Mouse (Mus musculus) heart, postnatal 0 days (tissue): ENCODE results near the gene Adgrb2. TPM values are rescaled to one million over a fixed set of nuclear protein-coding genes. Genes with fewer than 3 reads are reported as not detected.

Experiments used
- ATAC-seq: fragments of 200-750 bp; cut with Nextera tagmentation; 2 replicates; pipeline ENCODE4 v1.8.0; 2017; ENCODE audit warnings: low read depth, moderate number of reproducible peaks, moderate library complexity; ENCODE audit not compliant: insufficient read depth
- DNase-seq: peaks from one replicate; pipeline ENCODE4 v3.0.0-alpha.2; 2016; ENCODE audit warnings: low spot score
- H3K27ac ChIP-seq: fragments of 300-500 bp; sonication (generic); 2 replicates; pipeline ENCODE4 v1.5.1; 2014; ENCODE audit warnings: low read depth, mild to moderate bottlenecking
- H3K27me3 ChIP-seq: fragments of 300-500 bp; sonication (generic); 2 replicates; pipeline ENCODE4 v1.6.1; 2014; ENCODE audit warnings: low read length, mixed read lengths; ENCODE audit not compliant: control insufficient read depth, insufficient read depth
- H3K36me3 ChIP-seq: fragments of 300-500 bp; sonication (generic); replicated peaks from 2 replicates; pipeline ENCODE4 v1.6.1; 2014; ENCODE audit warnings: low read length, mixed read lengths; ENCODE audit not compliant: control insufficient read depth, insufficient read depth
- H3K4me1 ChIP-seq: fragments of 300-500 bp; sonication (generic); 2 replicates; pipeline ENCODE4 v1.6.1; 2014; ENCODE audit warnings: antibody characterized with exemption; ENCODE audit not compliant: control insufficient read depth, insufficient read depth
- H3K4me2 ChIP-seq: fragments of 300-500 bp; sonication (generic); 2 replicates; pipeline ENCODE4 v1.6.1; 2014; ENCODE audit warnings: low read depth, mild to moderate bottlenecking, low read length, moderate library complexity
- H3K4me3 ChIP-seq: fragments of 300-500 bp; sonication (generic); 2 replicates; pipeline ENCODE4 v1.5.1; 2014; ENCODE audit warnings: low read depth, low read length
- H3K9ac ChIP-seq: fragments of 300-500 bp; sonication (generic); replicated peaks from 2 replicates; pipeline ENCODE4 v1.6.1; 2014; ENCODE audit warnings: low read depth, low read length, mixed read lengths
- H3K9me3 ChIP-seq: fragments of 300-500 bp; sonication (generic); replicated peaks from 2 replicates; pipeline ENCODE4 v1.6.1; 2016; ENCODE audit warnings: low read length; ENCODE audit not compliant: control insufficient read depth
- CTCF ChIP-seq: IDR thresholded peaks from 2 replicates; pipeline ENCODE4 v1.5.1; 2016; ENCODE audit warnings: antibody characterized with exemption, control low read depth, low read depth
- EP300 ChIP-seq: IDR thresholded peaks from 2 replicates; pipeline ENCODE4 v1.6.1; 2016; ENCODE audit warnings: antibody characterized with exemption, low read depth
- WGBS: fragments of 180-500 bp; shearing (Covaris S2); extraction: QIAGEN DNeasy Blood & Tissue Kit; methylation state at CpG from one replicate; pipeline ENCODE4 v1.1.7; 2014; 5-methylcytosine and 5-hydroxymethylcytosine counted together
- polyA plus RNA-seq: library from polyadenylated mRNA; unstranded; fragments of >200 nt; fragmentation: Nextera tagmentation; extraction: Ambion mirVana; gene quantifications from 2 replicates; pipeline ENCODE4 v1.2.1, GENCODE M21; 2015
- total RNA-seq: library from RNA; depleted of rRNA; stranded (reverse); fragments of >200 nt; gene quantifications from 2 replicates; pipeline ENCODE4 v1.2.3, GENCODE M21; 2014; ENCODE audit warnings: low replicate concordance

The Adgrb2 gene
- total and polyA plus RNA-seq, 2 experiments from 2014 or later: 0.59 to 10.6 TPM

- Histone ChIP-seq H3K4me3 (no peak overlapping the region), H3K27me3 (peaks cover 25% of the 10 kb centered on the region), H3K36me3 (no peaks in the 10 kb centered on the region), H3K4me2 (no peak overlapping the region), H3K4me1 (no peaks in the 10 kb centered on the region), H3K9ac (no peak overlapping the region), H3K9me3 (no peaks in the 10 kb centered on the region), H3K27ac (no peak overlapping the region)
- no peak for DNase-seq
- 74% methylated on average over 4 of the region's 4 CpGs for WGBS
- ATAC-seq: no peak
- TF ChIP-seq CTCF (peak; percentile 18; the same call in 1 of the 2 replicates), EP300 (no peak)
Observed at GRCm38 (mm10) chr4:129996015-129996414, 11.3 kb downstream of the Adgrb2 start.

DNA sequence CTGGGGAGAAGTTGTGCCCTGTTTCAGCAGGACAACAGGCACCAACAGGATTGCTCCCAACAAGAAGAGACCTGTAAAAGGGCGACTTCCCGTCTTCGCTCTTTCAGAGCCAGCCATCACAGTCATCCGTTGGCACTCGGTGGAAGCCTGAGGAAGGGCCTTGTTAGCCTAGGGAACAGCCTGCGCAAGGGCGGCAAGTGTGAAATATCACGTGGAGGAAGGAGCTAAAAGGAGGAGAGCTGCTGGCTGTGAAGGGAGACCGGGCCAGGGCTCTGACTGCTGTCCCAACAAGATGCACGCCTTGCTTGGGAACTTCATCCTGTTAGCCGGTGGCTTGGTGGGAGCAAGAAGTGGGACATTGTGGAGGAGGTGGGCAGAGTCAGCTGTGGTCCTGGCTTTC, 13.5 kb downstream of the Adgrb2 start:
- no peaks in the 10 kb centered on the region for H3K36me3 ChIP-seq
- no peak overlapping the region for H3K9ac ChIP-seq
- WGBS: 37% methylated on average over 11 of the region's 11 CpGs
- no peak overlapping the region for H3K27ac ChIP-seq
- H3K27me3 ChIP-seq: peaks cover 25% of the 10 kb centered on the region
- TF ChIP-seq CTCF: no peak
- no peak for TF ChIP-seq EP300
- peaks cover 7% of the 10 kb centered on the region for H3K4me1 ChIP-seq
- H3K4me2 ChIP-seq: no peak overlapping the region
- H3K4me3 ChIP-seq: no peak overlapping the region
- no peaks in the 10 kb centered on the region for H3K9me3 ChIP-seq
- DNase-seq (no peak), ATAC-seq (no peak)

DNA sequence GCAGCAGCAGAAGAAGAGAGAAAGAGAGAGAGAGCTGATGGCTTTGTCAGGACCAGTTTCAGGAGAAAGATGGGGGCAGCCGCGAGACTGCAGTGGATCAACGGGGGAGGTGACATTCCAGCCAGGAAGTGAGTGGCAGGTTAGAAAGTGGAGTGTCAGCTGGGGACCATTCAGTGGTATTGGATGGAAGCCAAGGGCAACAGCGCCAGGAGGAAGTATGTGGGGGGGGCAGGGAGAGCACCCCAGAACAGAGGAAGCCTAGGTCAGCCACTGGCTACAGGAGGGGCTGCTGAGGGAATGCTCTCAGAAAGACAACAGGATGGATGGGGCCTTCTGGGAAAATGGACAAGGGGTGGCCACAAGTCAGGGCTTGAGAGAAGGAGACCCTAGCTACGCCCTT, 17.0 kb downstream of the Adgrb2 start:
- H3K36me3 ChIP-seq: no peaks in the 10 kb centered on the region
- H3K4me2 ChIP-seq: no peak overlapping the region
- no peak for TF ChIP-seq CTCF
- no peak overlapping the region for H3K9ac ChIP-seq
- no peak overlapping the region for H3K27ac ChIP-seq
- H3K4me3 ChIP-seq: no peak overlapping the region
- H3K27me3 ChIP-seq: peaks cover 31% of the 10 kb centered on the region
- H3K4me1 ChIP-seq: peaks cover 12% of the 10 kb centered on the region
- no peaks in the 10 kb centered on the region for H3K9me3 ChIP-seq
- ATAC-seq: no peak
- no peak for DNase-seq
- 18% methylated on average over 5 of the region's 5 CpGs for WGBS

- no peaks in the 10 kb centered on the region for H3K36me3 ChIP-seq
- ATAC-seq: no peak; the same call in 1 of the 2 replicates
- no peak overlapping the region for H3K4me2 ChIP-seq
- no peak overlapping the region for H3K4me3 ChIP-seq
- DNase-seq: no peak
- no peaks in the 10 kb centered on the region for H3K9me3 ChIP-seq
- 34% methylated on average over 10 of the region's 10 CpGs for WGBS
- H3K4me1 ChIP-seq: peaks cover 13% of the 10 kb centered on the region
- H3K27me3 ChIP-seq: peaks cover 34% of the 10 kb centered on the region
- H3K9ac ChIP-seq: no peak overlapping the region
- H3K27ac ChIP-seq: no peak overlapping the region
- no peak for TF ChIP-seq CTCF
- TF ChIP-seq EP300: no peak
Observed at GRCm38 (mm10) chr4:130002157-130002556, 17.5 kb downstream of the Adgrb2 start.

DNA sequence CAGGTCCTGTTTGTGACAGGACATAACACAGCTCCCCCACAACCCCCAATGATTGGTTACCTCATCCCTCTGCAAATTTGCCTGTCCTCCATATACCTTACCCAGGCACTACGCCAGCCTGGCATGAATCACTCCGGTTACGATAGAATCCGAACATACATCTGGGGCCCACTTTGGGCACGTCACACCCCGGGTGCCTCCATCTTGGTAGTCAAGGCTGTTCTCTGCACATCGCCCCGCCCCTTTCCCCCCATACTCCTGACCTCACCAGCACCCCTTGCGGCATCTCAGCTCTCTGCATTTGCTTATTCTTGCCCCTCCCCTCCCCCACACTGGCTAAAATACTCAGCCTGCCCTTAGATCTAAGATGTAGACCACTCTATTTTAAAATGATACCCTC, 20.9 kb downstream of the Adgrb2 start:
- no peak for ATAC-seq
- no peak for DNase-seq
- H3K27ac ChIP-seq: no peak overlapping the region
- H3K4me3 ChIP-seq: no peak overlapping the region
- H3K36me3 ChIP-seq: no peaks in the 10 kb centered on the region
- no peaks in the 10 kb centered on the region for H3K9me3 ChIP-seq
- 62% methylated on average over 9 of the region's 9 CpGs for WGBS
- H3K4me1 ChIP-seq: peaks cover 13% of the 10 kb centered on the region
- TF ChIP-seq CTCF (no peak), EP300 (no peak)
- no peak overlapping the region for H3K9ac ChIP-seq
- peaks cover 40% of the 10 kb centered on the region for H3K27me3 ChIP-seq
- H3K4me2 ChIP-seq: no peak overlapping the region

DNA sequence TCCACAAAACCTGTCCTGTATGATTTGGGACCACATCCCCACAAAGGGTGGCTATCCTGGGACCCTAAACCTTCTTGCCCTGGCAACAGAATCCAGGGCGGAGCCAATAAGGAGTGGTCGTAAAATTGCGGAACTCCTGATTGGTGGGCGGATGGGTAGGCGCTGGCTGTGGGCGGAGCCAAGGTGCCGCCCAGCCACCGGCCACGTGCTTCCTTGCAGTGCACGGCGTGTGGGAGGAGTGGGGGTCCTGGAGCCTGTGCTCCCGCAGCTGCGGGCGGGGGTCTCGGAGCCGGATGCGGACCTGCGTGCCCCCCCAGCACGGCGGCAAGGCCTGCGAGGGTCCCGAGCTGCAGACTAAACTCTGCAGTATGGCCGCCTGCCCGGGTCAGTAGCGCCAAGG, 21.9 kb downstream of the Adgrb2 start:
- Histone ChIP-seq H3K9ac (no peak overlapping the region), H3K27me3 (peaks cover 40% of the 10 kb centered on the region), H3K27ac (no peak overlapping the region), H3K4me2 (peak overlapping the region; percentile 48), H3K4me1 (peaks cover 13% of the 10 kb centered on the region), H3K9me3 (no peaks in the 10 kb centered on the region), H3K36me3 (no peaks in the 10 kb centered on the region), H3K4me3 (peak overlapping the region; percentile 29)
- peak; percentile 9; the same call in 1 of the 2 replicates for ATAC-seq
- TF ChIP-seq CTCF (no peak), EP300 (no peak)
- no peak for DNase-seq
- WGBS: 16% methylated on average over 25 of the region's 25 CpGs
